Mouse (Mus musculus): Measurements from ENCODE around the gene Rapgef3. TPM values are rescaled to one million over a fixed set of nuclear protein-coding genes. Genes with fewer than 3 reads are reported as not detected.

The Rapgef3 gene
- polyA plus RNA-seq, 1 experiment, result 3.1 TPM

DNA sequence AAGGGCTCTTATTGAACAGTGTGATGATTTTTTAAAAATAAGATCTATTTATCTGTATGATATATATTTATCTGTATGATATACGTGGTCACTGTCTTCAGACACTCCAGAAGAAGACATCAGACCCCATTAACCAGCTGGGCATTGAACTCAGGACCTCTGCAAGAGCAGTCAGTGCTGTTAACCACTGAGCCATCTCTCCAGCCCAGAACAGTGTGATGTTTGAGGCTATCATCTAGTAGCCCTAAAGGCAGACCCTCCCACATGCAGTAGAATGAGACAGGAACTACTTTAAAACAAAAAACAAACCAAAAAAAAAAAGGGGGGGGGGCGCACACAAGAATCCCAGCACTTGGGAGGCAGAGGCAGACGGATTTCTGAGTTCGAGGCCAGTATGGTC lies 20.3 kb downstream of the Rapgef3 start:
- Histone ChIP-seq H3K27me3 (ENCODE audit: control insufficient read depth, insufficient read depth, low read length, poor library complexity, severe bottlenecking) (no peaks in the 10 kb centered on the region), H3K36me3 (ENCODE audit: control insufficient read depth, insufficient read depth, low read length, poor library complexity, severe bottlenecking) (no peaks in the 10 kb centered on the region; the same call in 1 of the 2 replicates), H3K9ac (ENCODE audit: low read depth, poor library complexity, severe bottlenecking) (no peak overlapping the region), H3K27ac (ENCODE audit: insufficient read depth, low read length) (no peak overlapping the region), H3K9me3 (replicated peaks; ENCODE audit: control insufficient read depth, insufficient read depth, low read length, poor library complexity, severe bottlenecking) (no peaks in the 10 kb centered on the region), H3K4me3 (ENCODE audit: low read depth, low read length) (no peak overlapping the region), H3K4me1 (ENCODE audit: control insufficient read depth, insufficient read depth, low read length) (no peaks in the 10 kb centered on the region)
- TF ChIP-seq POLR2A (IDR thresholded peaks at IDR 0.05; ENCODE audit: insufficient read depth, low read length) (no peak), EP300 (IDR thresholded peaks at IDR 0.05; ENCODE audit: insufficient read depth, low read depth, low read length) (no peak), CTCF (IDR thresholded peaks at IDR 0.05; ENCODE audit: low read depth, low read length) (no peak)

DNA sequence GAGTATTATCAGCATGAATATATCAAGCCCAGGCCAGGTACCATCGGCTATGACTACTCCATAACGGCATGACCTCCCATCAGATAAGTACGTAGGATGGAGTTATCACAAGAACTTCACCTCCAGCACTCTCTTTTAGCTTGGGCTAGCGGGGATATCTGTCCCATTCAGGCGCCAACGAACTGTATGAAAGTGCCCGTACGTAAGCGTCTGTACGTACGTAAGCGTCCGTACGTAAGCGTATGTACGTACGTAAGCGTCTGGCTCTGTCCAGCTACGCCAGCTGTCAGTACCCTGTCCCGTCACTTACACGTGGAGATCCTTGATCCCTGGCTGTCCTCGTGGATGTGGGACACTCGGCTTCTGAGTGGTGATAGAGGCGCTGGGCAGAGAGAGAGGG lies 21.0 kb downstream of the Rapgef3 start:
- Histone ChIP-seq H3K36me3 (ENCODE audit: control insufficient read depth, insufficient read depth, low read length, poor library complexity, severe bottlenecking) (no peaks in the 10 kb centered on the region; the same call in 1 of the 2 replicates), H3K9me3 (replicated peaks; ENCODE audit: control insufficient read depth, insufficient read depth, low read length, poor library complexity, severe bottlenecking) (no peaks in the 10 kb centered on the region), H3K27ac (ENCODE audit: insufficient read depth, low read length) (no peak overlapping the region), H3K4me1 (ENCODE audit: control insufficient read depth, insufficient read depth, low read length) (no peaks in the 10 kb centered on the region), H3K4me3 (ENCODE audit: low read depth, low read length) (no peak overlapping the region), H3K9ac (ENCODE audit: low read depth, poor library complexity, severe bottlenecking) (no peak overlapping the region), H3K27me3 (ENCODE audit: control insufficient read depth, insufficient read depth, low read length, poor library complexity, severe bottlenecking) (no peaks in the 10 kb centered on the region)
- TF ChIP-seq EP300 (IDR thresholded peaks at IDR 0.05; ENCODE audit: insufficient read depth, low read depth, low read length), result no peak
- no peak for TF ChIP-seq POLR2A (IDR thresholded peaks at IDR 0.05; ENCODE audit: insufficient read depth, low read length)
- no peak for TF ChIP-seq CTCF (IDR thresholded peaks at IDR 0.05; ENCODE audit: low read depth, low read length)

DNA sequence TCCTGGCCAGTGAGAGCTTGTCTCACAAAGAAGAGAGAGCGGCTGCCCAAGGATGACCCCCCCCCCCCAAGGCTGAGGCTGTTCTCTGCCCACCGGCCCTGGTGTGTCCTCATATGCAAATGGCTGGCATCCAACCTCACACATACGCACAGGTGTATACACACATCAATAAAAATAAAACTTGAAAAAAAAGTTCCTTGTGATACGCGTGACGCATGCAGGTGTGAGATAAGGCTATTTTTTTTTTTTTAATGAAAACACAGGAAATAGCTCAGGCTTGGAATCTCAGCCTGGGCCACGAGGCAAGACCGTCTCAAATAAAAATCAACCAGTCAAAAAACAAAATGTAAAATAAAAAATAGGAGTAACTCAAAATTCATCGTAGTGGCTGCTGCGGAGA lies 21.5 kb downstream of the Rapgef3 start:
- Histone ChIP-seq H3K4me1 (ENCODE audit: control insufficient read depth, insufficient read depth, low read length) (no peaks in the 10 kb centered on the region), H3K36me3 (ENCODE audit: control insufficient read depth, insufficient read depth, low read length, poor library complexity, severe bottlenecking) (no peaks in the 10 kb centered on the region; the same call in 1 of the 2 replicates), H3K27me3 (ENCODE audit: control insufficient read depth, insufficient read depth, low read length, poor library complexity, severe bottlenecking) (no peaks in the 10 kb centered on the region), H3K27ac (ENCODE audit: insufficient read depth, low read length) (no peak overlapping the region), H3K9me3 (replicated peaks; ENCODE audit: control insufficient read depth, insufficient read depth, low read length, poor library complexity, severe bottlenecking) (no peaks in the 10 kb centered on the region), H3K4me3 (ENCODE audit: low read depth, low read length) (no peak overlapping the region), H3K9ac (ENCODE audit: low read depth, poor library complexity, severe bottlenecking) (no peak overlapping the region)
- TF ChIP-seq EP300 (IDR thresholded peaks at IDR 0.05; ENCODE audit: insufficient read depth, low read depth, low read length) (no peak), CTCF (IDR thresholded peaks at IDR 0.05; ENCODE audit: low read depth, low read length) (no peak), POLR2A (IDR thresholded peaks at IDR 0.05; ENCODE audit: insufficient read depth, low read length) (no peak)

DNA sequence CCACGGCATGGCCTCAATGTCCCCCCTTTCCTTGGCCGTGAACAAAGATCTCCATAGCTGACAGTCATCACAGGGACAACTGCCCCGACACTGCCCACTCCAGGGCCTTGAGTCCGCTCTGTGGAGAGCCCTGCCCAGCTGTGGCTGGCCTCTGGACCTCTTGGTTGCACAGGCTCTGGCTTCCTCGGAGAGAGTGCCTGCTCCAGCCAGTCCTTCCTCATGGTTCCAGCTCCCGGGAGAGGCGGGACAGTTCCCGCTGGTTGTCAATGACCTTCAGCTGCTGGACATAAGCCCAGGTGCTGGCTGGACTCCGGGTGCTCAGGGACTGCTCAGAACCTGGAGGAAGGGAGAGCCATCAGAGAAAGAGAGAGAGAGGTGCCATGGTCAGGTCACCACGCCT lies 22.4 kb downstream of the Rapgef3 start:
- H3K9ac ChIP-seq (ENCODE audit: low read depth, poor library complexity, severe bottlenecking), result no peak overlapping the region
- no peaks in the 10 kb centered on the region for H3K27me3 ChIP-seq (ENCODE audit: control insufficient read depth, insufficient read depth, low read length, poor library complexity, severe bottlenecking)
- no peak overlapping the region for H3K4me3 ChIP-seq (ENCODE audit: low read depth, low read length)
- H3K4me1 ChIP-seq (ENCODE audit: control insufficient read depth, insufficient read depth, low read length), result no peaks in the 10 kb centered on the region
- no peaks in the 10 kb centered on the region for H3K9me3 ChIP-seq (replicated peaks; ENCODE audit: control insufficient read depth, insufficient read depth, low read length, poor library complexity, severe bottlenecking)
- no peak overlapping the region for H3K27ac ChIP-seq (ENCODE audit: insufficient read depth, low read length)
- no peaks in the 10 kb centered on the region; the same call in 1 of the 2 replicates for H3K36me3 ChIP-seq (ENCODE audit: control insufficient read depth, insufficient read depth, low read length, poor library complexity, severe bottlenecking)
- no peak for TF ChIP-seq EP300 (IDR thresholded peaks at IDR 0.05; ENCODE audit: insufficient read depth, low read depth, low read length)
- no peak for TF ChIP-seq CTCF (IDR thresholded peaks at IDR 0.05; ENCODE audit: low read depth, low read length)
- no peak for TF ChIP-seq POLR2A (IDR thresholded peaks at IDR 0.05; ENCODE audit: insufficient read depth, low read length)

DNA sequence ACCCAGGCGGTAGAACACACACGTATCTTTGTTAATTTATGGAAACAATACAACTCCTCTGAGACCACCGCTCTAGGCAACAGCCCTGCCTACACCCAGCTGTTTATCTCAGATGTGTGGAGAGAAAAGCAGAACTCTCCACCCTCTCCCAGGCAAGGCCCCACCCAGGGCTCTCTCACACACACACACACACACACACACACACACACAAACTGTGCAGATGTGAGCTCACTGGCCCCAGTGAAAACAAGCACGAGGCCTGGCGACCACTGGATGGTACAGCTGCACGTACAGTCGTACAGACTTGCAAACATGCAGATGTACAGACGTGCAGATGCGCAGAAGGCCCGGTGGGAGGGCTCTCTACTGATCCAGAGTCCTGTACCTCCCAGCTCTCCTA lies 22.8 kb downstream of the Rapgef3 start:
- no peak overlapping the region for H3K4me3 ChIP-seq (ENCODE audit: low read depth, low read length)
- no peak overlapping the region for H3K9ac ChIP-seq (ENCODE audit: low read depth, poor library complexity, severe bottlenecking)
- no peak for TF ChIP-seq CTCF (IDR thresholded peaks at IDR 0.05; ENCODE audit: low read depth, low read length)
- no peak for TF ChIP-seq POLR2A (IDR thresholded peaks at IDR 0.05; ENCODE audit: insufficient read depth, low read length)
- H3K27ac ChIP-seq (ENCODE audit: insufficient read depth, low read length), result no peak overlapping the region
- no peaks in the 10 kb centered on the region for H3K27me3 ChIP-seq (ENCODE audit: control insufficient read depth, insufficient read depth, low read length, poor library complexity, severe bottlenecking)
- H3K4me1 ChIP-seq (ENCODE audit: control insufficient read depth, insufficient read depth, low read length), result no peaks in the 10 kb centered on the region
- no peaks in the 10 kb centered on the region; the same call in 1 of the 2 replicates for H3K36me3 ChIP-seq (ENCODE audit: control insufficient read depth, insufficient read depth, low read length, poor library complexity, severe bottlenecking)
- no peaks in the 10 kb centered on the region for H3K9me3 ChIP-seq (replicated peaks; ENCODE audit: control insufficient read depth, insufficient read depth, low read length, poor library complexity, severe bottlenecking)

DNA sequence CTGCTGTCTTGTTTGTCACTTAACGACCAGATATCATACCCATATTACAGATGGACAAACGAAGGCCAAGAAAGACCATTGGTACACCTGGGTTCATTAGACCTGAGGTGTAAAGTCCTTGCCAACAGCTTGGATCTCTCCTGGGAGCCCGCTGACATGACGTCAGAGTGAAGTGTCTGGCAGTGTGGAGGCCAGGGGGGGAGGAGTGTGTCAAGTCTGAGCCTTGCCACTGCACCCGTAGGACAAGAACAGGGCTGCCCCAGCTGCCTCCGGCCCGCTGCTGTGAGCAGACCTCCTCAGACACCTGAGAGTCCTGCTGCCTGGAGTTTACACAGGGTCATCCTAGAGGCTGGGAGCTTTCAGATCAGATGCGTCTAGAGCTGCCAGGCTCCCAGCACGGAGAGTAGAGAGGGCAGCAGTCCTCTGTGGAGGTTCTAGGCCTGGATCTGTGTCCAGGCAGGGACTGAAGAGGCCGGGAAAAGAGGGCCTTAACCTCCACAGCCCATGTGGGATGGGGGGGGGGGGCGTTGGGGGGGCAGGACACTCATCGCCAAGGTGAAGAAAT lies 23.7 kb downstream of the Rapgef3 start:
- H3K9me3 ChIP-seq (replicated peaks; ENCODE audit: control insufficient read depth, insufficient read depth, low read length, poor library complexity, severe bottlenecking), result no peaks in the 10 kb centered on the region
- no peak overlapping the region for H3K27ac ChIP-seq (ENCODE audit: insufficient read depth, low read length)
- TF ChIP-seq EP300 (IDR thresholded peaks at IDR 0.05; ENCODE audit: insufficient read depth, low read depth, low read length) (no peak), CTCF (IDR thresholded peaks at IDR 0.05; ENCODE audit: low read depth, low read length) (no peak), POLR2A (IDR thresholded peaks at IDR 0.05; ENCODE audit: insufficient read depth, low read length) (no peak)
- H3K4me1 ChIP-seq (ENCODE audit: control insufficient read depth, insufficient read depth, low read length), result no peaks in the 10 kb centered on the region
- no peaks in the 10 kb centered on the region for H3K27me3 ChIP-seq (ENCODE audit: control insufficient read depth, insufficient read depth, low read length, poor library complexity, severe bottlenecking)
- no peak overlapping the region for H3K9ac ChIP-seq (ENCODE audit: low read depth, poor library complexity, severe bottlenecking)
- no peaks in the 10 kb centered on the region; the same call in 1 of the 2 replicates for H3K36me3 ChIP-seq (ENCODE audit: control insufficient read depth, insufficient read depth, low read length, poor library complexity, severe bottlenecking)
- no peak overlapping the region for H3K4me3 ChIP-seq (ENCODE audit: low read depth, low read length)
